Mouse (Mus musculus) intestine, embryonic 15.5 days (tissue): ENCODE data around the gene Gm20683. TPM values are rescaled to one million over a fixed set of nuclear protein-coding genes. Genes with fewer than 3 reads are reported as not detected.

Experiments used
- ATAC-seq: fragments of 200-750 bp; cut with Nextera tagmentation; 2 replicates; pipeline ENCODE4 v1.8.0; 2017; ENCODE audit warnings: moderate TSS enrichment, moderate library complexity
- H3K27ac ChIP-seq: fragments of 300-500 bp; sonication (generic); 2 replicates; pipeline ENCODE4 v1.5.1; 2015; ENCODE audit warnings: mild to moderate bottlenecking, inconsistent platforms
- H3K27me3 ChIP-seq: fragments of 300-500 bp; sonication (generic); replicated peaks from 2 replicates; pipeline ENCODE4 v1.6.1; 2015; ENCODE audit warnings: inconsistent platforms
- H3K36me3 ChIP-seq: fragments of 300-500 bp; sonication (generic); 2 replicates; pipeline ENCODE4 v1.6.1; 2015; ENCODE audit warnings: inconsistent platforms
- H3K4me1 ChIP-seq: fragments of 300-500 bp; sonication (generic); replicated peaks from 2 replicates; pipeline ENCODE4 v1.6.1; 2015; ENCODE audit warnings: inconsistent platforms
- H3K4me2 ChIP-seq: fragments of 300-500 bp; sonication (generic); replicated peaks from 2 replicates; pipeline ENCODE4 v1.6.1; 2015; ENCODE audit warnings: mild to moderate bottlenecking, inconsistent platforms
- H3K4me3 ChIP-seq: fragments of 300-500 bp; sonication (generic); replicated peaks from 2 replicates; pipeline ENCODE4 v1.5.1; 2015; ENCODE audit warnings: inconsistent platforms
- H3K9ac ChIP-seq: fragments of 300-500 bp; sonication (generic); 2 replicates; pipeline ENCODE4 v1.6.1; 2015; ENCODE audit warnings: inconsistent platforms
- H3K9me3 ChIP-seq: fragments of 300-500 bp; sonication (generic); 2 replicates; pipeline ENCODE4 v1.6.1; 2016; ENCODE audit warnings: inconsistent platforms
- WGBS: fragments of 180-500 bp; shearing (Covaris S2); methylation state at CpG from one replicate; pipeline ENCODE4 v1.1.7; 2015; 5-methylcytosine and 5-hydroxymethylcytosine counted together
- polyA plus RNA-seq: library from polyadenylated mRNA; unstranded; fragments of >200 nt; fragmentation: Nextera tagmentation; extraction: Ambion mirVana; gene quantifications from 2 replicates; pipeline ENCODE4 v1.2.1, GENCODE M21; 2015

Gm20683 gene
- polyA plus RNA-seq, 1 experiment from 2014 or later: 1.1 TPM

DNA sequence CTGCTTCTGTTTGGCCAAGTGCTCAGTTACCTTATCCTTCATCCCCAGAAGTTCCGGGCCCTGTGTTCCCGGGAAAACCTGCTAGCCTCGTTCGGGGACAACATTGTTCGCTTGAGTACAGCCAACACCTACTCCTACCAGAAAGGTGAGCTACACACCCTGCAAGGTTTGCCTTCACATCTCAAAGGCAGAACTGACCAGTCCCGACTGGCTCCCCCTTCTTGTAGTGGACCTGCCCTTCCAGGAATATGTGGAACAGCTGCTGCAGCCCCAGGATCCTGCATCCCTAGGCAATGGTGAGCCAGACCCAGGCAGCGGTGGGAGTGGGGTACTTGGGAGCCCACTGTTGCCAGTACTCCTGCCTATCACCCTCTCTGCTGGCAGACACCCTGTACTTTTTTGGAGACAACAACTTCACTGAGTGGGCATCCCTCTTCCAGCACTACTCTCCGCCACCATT is 12.0 kb downstream of the Gm20683 start:
- peaks cover 53% of the 10 kb centered on the region for H3K4me1 ChIP-seq
- no peaks in the 10 kb centered on the region for H3K27me3 ChIP-seq
- H3K27ac ChIP-seq: peak overlapping the region; percentile 90
- WGBS: 32% methylated on average over 8 of the region's 8 CpGs
- H3K4me2 ChIP-seq: peak overlapping the region; percentile 91
- H3K36me3 ChIP-seq: peaks cover 19% of the 10 kb centered on the region
- no peaks in the 10 kb centered on the region for H3K9me3 ChIP-seq
- H3K4me3 ChIP-seq: peak overlapping the region; percentile 57
- peak overlapping the region; percentile 64 for H3K9ac ChIP-seq
- no peak for ATAC-seq

DNA sequence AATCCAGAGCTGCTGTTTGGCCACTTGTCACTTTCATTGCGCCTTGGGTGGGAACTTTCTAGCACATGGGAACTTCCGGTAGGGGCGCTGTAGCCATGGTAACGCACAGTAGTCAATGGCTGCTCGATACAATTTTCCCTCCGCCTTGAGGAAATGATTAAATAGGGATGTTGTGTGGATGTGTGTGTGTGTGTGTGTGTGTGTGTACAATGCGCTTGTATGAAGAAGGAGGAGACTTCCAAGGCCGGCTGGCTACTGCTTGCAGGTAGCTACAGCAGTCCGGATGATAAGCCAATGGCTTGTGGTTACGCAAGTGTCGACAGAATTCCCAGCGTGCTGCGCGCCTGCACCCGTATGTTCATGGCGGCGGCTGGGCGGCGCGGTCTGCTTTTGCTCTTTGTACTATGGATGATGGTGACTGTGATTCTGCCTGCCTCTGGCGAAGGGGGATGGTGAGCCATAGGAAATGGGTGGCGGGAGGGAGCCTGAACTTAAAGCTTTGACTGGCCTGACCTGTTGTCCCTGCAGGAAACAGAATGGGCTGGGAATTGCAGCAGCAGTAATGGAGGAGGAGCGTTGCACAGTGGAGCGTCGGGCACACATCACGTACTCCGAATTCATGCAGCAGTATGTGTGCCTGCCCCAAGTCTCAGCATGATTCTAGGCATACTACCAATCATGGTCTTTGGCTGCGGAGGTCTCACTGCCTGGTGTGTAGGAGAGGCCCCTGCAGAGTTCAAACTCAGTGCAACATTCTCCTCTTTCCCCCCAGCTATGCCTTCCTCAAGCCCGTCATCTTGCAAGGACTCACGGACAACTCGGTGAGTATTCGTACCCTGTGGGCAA is 12.6 kb downstream of the Gm20683 start, which contains the start of gene Jmjd8:
Gene Jmjd8, plus strand, starts transcription at position 156 of the 846 bp plus-strand sequence.
- Histone ChIP-seq H3K9ac (peak within 1 kb of the TSS; percentile 64), H3K36me3 (peaks cover 19% of the 10 kb centered on the region), H3K27ac (peak within 1 kb of the TSS; percentile 90), H3K4me3 (peak within 1 kb of the TSS; percentile 57), H3K27me3 (no peaks in the 10 kb centered on the region), H3K9me3 (no peaks in the 10 kb centered on the region), H3K4me1 (peaks cover 53% of the 10 kb centered on the region), H3K4me2 (peak within 1 kb of the TSS; percentile 91)
- peak; percentile 37; the same call in 1 of the 2 replicates for ATAC-seq
- under 1% methylated on average over 32 of the region's 32 CpGs for WGBS

DNA sequence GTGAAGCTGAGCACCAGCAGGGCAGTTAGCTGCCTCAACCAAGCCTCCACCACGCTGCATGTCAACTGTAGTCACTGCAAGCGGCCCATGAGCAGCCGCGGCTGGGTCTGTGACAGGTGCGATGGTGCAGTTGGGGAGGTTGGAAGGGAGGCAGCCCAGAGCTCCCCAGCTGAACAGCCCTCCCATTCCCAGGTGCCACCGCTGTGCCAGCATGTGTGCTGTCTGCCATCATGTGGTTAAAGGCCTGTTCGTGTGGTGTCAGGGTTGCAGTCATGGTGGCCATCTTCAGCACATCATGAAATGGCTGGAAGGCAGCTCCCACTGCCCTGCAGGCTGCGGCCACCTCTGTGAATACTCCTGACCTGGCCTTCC is 13.4 kb downstream of the Gm20683 start:
- WGBS: 82% methylated on average over 8 of the region's 8 CpGs
- peak overlapping the region; percentile 90; the same call in 1 of the 2 replicates for H3K27ac ChIP-seq
- H3K4me3 ChIP-seq: peak overlapping the region; percentile 57
- peak overlapping the region; percentile 91 for H3K4me2 ChIP-seq
- ATAC-seq: no peak
- no peaks in the 10 kb centered on the region for H3K9me3 ChIP-seq
- H3K9ac ChIP-seq: peak overlapping the region; percentile 64
- H3K27me3 ChIP-seq: no peaks in the 10 kb centered on the region
- H3K4me1 ChIP-seq: peaks cover 53% of the 10 kb centered on the region
- H3K36me3 ChIP-seq: peaks cover 19% of the 10 kb centered on the region

DNA sequence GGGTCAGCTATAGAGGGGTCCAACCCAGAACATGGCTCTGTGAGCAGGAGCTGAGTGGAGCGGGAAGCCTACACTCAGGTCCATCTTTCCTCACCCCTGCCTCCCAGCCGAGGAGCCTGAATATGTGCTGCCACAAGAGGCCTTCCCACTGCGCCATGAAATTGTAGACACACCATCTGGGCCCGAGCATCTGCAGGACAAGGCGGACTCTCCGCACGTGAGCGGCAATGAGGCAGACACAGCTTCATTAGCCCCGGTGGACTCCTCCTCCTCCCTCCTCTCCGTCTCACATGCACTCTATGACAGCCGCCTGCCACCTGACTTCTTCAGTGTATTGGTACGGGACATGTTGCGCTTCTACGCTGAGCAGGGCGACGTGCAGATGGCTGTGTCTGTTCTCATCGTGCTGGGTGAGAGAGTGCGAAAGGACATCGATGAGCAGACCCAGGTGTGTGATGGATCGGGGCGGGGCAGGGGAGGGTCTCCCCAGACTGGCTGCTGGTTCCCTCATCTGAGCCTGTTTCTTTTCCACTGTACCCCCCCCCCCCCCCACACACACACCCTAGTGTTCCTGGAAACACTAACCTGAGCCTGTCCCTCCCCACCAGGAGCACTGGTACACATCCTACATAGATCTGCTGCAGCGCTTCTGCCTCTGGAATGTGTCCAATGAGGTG is 13.9 kb downstream of the Gm20683 start:
- Histone ChIP-seq H3K27me3 (no peaks in the 10 kb centered on the region), H3K4me3 (no peak overlapping the region), H3K4me2 (0 out of 2 replicates have a peak overlapping the region, but pooled peaks have one; percentile 91), H3K27ac (no peak overlapping the region), H3K9ac (no peak overlapping the region), H3K36me3 (peaks cover 19% of the 10 kb centered on the region), H3K4me1 (peaks cover 53% of the 10 kb centered on the region), H3K9me3 (no peaks in the 10 kb centered on the region)
- no peak for ATAC-seq
- WGBS: 88% methylated on average over 22 of the region's 22 CpGs

DNA sequence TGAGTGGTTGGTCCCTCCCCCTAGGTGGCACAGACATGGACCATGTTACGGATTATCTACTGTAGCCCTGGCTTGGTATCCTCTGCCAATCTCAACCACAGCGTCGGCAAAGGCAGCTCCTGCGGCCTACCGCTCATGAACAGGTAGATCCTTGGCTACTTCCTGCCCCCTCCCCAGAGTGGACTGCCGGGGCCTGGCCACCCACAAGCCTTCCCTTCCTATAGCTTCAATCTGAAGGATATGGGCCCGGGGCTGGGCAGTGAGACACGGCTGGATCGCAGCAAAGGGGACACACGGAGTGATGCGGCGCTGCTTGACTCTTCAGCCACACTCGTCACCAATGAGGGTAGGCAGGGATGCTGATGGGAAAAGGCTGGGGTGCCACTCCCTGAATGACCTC is 14.6 kb downstream of the Gm20683 start:
- Histone ChIP-seq H3K4me1 (peaks cover 52% of the 10 kb centered on the region), H3K4me3 (no peak overlapping the region), H3K9me3 (no peaks in the 10 kb centered on the region), H3K9ac (no peak overlapping the region), H3K27me3 (no peaks in the 10 kb centered on the region), H3K27ac (no peak overlapping the region), H3K4me2 (no peak overlapping the region), H3K36me3 (peaks cover 19% of the 10 kb centered on the region)
- 94% methylated on average over 13 of the region's 13 CpGs for WGBS
- no peak for ATAC-seq

DNA sequence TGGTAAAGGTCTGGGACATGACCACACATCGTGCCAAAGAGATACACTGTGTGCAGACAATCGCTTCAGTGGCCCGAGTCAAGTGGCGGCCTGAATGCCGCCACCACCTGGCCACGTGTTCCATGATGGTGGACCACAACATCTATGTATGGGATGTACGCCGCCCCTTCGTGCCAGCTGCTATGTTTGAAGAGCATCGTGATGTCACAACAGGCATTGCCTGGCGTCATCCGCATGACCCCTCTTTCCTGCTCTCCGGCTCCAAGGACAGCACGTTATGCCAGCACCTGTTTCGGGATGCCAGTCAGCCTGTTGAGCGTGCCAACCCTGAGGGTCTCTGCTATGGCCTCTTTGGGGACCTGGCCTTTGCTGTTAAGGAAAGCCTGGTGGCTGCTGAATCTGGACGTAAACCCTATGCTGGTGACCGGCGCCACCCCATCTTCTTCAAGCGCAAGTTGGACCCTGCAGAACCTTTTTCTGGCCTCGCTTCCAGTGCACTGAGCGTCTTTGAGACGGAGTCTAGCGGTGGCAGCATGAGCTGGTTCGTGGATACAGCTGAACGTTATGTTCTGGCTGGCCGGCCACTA is 15.5 kb downstream of the Gm20683 start:
- WGBS: 94% methylated on average over 27 of the region's 27 CpGs
- H3K9ac ChIP-seq: no peak overlapping the region
- H3K4me3 ChIP-seq: no peak overlapping the region
- peaks cover 43% of the 10 kb centered on the region for H3K4me1 ChIP-seq
- no peak overlapping the region for H3K4me2 ChIP-seq
- no peak overlapping the region for H3K27ac ChIP-seq
- ATAC-seq: no peak
- H3K9me3 ChIP-seq: no peaks in the 10 kb centered on the region
- H3K36me3 ChIP-seq: peaks cover 13% of the 10 kb centered on the region
- H3K27me3 ChIP-seq: no peaks in the 10 kb centered on the region

DNA sequence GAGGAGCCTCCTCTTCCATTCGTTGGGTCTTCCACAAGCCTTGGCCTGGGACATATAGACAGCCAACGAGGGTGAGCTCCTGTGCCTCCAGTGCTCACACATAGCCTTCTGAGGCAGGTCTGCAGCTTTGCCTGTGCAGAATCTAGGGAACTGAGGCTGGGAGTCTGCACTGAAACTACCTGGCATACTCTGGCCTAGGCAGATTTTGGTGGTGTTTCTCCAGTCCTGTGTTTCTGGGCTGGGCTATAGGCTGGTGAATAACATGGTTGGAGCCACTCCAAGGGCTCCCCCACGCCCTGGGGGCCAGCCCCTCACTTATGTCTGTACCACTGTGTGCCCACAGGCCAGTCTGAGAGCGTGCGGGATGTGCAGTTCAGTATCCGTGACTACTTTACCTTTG is 16.3 kb downstream of the Gm20683 start:
- peaks cover 35% of the 10 kb centered on the region for H3K4me1 ChIP-seq
- no peak overlapping the region for H3K27ac ChIP-seq

DNA sequence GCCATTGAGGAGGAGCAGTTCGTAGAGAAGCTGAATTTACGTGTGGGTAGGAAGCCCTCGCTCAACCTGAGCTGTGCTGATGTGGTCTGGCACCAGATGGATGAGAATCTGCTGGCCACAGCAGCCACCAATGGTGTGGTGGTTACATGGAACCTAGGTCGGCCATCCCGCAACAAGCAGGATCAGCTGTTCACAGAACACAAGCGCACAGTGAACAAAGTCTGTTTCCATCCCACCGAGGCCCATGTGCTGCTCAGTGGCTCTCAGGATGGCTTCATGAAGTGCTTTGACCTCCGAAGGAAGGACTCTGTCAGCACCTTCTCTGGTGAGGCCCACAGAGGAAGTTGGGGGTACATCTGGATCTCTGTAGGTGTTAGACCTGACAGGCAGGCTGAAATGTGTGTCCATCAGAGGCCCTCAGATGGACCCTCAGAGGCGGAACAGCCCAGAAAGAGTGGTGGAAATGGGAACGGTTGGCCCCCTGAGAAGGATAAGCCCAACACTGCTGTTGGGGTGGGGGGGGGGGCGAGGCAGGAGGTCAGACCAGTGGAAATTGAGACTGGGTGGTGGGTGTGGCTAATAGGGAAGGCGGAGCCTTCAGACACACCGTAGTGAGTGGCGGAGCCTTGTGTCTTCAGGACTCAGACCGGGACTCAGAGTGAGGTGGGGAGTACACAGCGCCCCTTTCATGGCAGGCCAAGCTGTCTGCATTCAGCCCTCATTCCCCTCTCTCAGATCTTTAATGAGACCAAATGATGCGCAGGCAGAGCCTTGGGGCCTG is 17.0 kb downstream of the Gm20683 start:
- Histone ChIP-seq H3K27me3 (peaks cover 9% of the 10 kb centered on the region), H3K9me3 (no peaks in the 10 kb centered on the region), H3K27ac (no peak overlapping the region), H3K4me2 (peak overlapping the region; percentile 86), H3K36me3 (peaks cover 5% of the 10 kb centered on the region; the same call in 1 of the 2 replicates), H3K4me3 (peak overlapping the region; percentile 61), H3K9ac (peak overlapping the region; percentile 59), H3K4me1 (peaks cover 28% of the 10 kb centered on the region)
- 68% methylated on average over 17 of the region's 17 CpGs for WGBS
- ATAC-seq: no peak

More for the DNA sequence above, 16.3 kb downstream of the Gm20683 start:
- ATAC-seq: no peak
- Histone ChIP-seq H3K36me3 (peaks cover 5% of the 10 kb centered on the region; the same call in 1 of the 2 replicates), H3K9me3 (no peaks in the 10 kb centered on the region), H3K27me3 (peaks cover 2% of the 10 kb centered on the region), H3K9ac (no peak overlapping the region), H3K4me2 (peak overlapping the region; percentile 86; the same call in 1 of the 2 replicates), H3K4me3 (no peak overlapping the region; the same call in 1 of the 2 replicates)
- WGBS: 86% methylated on average over 6 of the region's 6 CpGs

DNA sequence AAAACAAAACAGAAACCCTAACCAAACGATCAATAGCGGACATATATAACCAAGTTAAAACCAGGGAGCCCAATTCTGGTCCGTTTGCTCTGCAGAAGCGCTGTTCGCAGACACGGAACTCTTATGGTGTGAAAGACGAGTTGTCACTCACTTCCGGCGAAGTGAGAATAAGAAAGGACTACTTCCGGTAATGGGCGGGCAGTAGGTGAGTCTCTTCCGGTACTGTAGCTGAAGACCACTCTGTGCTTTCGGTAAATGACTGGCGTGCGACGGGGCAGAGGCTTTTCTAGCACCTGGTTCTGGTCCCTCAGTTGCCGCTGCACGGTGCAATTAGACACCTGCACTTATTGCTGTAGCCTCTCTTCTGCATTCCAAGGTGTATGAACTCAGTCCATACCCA is 18.1 kb downstream of the Gm20683 start, which contains the start of gene Wdr24:
Gene Wdr24, plus strand, starts transcription at position 176 of the 400 bp plus-strand sequence.
- peak; percentile 71 for ATAC-seq
- peak within 1 kb of the TSS; percentile 61 for H3K4me3 ChIP-seq
- H3K4me2 ChIP-seq: peak within 1 kb of the TSS; percentile 86
- peak within 1 kb of the TSS; percentile 59 for H3K9ac ChIP-seq
- peak within 1 kb of the TSS; percentile 57; the same call in 1 of the 2 replicates for H3K27ac ChIP-seq
- peaks cover 28% of the 10 kb centered on the region for H3K4me1 ChIP-seq
- H3K36me3 ChIP-seq: peaks cover 5% of the 10 kb centered on the region; the same call in 1 of the 2 replicates
- H3K9me3 ChIP-seq: no peaks in the 10 kb centered on the region
- WGBS: under 1% methylated on average over 18 of the region's 18 CpGs
- peaks cover 20% of the 10 kb centered on the region for H3K27me3 ChIP-seq

DNA sequence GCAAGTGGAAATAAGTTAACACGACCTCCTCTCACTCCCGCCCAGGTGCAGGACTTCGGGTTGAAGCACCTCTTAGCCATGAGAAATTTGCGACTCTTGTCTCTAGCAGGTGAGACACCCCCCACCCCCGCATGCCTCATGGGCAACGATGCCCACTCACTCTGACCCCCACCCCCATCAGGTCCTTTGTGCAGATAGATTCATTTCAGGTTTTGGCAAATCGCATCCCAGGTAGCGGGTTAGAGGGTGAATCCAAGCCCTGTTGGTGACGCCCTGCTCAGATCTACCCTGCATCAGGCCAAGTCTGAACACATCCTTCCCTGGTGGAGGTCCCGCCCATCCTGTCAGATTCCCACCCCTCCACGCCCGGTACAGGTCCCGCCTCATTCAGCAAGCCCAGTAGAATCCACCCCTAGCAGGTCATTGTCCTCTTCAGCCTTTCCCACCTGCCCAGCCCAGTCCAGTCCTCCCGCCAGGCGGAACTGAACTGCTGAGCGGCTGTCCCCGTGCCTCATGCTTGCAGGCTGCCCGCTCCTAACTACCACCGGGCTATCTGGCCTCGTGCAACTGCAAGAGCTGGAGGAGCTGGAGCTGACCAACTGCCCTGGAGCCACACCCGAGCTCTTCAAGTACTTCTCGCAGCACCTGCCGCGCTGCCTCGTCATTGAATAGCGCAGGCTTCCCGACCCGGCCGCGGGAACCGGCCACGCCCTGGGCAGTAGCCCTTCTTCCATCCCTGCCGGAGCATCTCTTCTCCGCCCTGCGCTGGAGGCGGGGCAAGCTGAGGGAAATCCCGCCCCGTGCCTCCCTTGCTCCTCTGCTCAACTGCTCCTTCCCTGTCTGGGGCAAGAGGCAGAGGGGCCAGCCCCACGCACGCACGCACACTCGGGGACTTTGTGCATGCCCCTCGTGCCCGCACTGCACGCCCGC is 22.4 kb downstream of the Gm20683 start:
- Histone ChIP-seq H3K27ac (no peak overlapping the region), H3K9ac (no peak overlapping the region), H3K36me3 (no peaks in the 10 kb centered on the region), H3K4me2 (peak overlapping the region; percentile 47), H3K4me3 (peak overlapping the region; percentile 20), H3K4me1 (peaks cover 6% of the 10 kb centered on the region), H3K27me3 (peaks cover 38% of the 10 kb centered on the region), H3K9me3 (no peaks in the 10 kb centered on the region)
- peak; percentile 52 for ATAC-seq
- WGBS: 7% methylated on average over 46 of the region's 46 CpGs
